Mouse (Mus musculus) lung, postnatal 4 days (tissue): ENCODE results near the gene Dnah11.
A peak's percentile ranks its signal among the peaks of the same experiment; 100 is the strongest.

ENCODE experiments used
- DNase-seq, 2 experiments: peaks; one replicate each; pipeline ENCODE4 v3.0.0; 2021

Dnah11 gene

DNA sequence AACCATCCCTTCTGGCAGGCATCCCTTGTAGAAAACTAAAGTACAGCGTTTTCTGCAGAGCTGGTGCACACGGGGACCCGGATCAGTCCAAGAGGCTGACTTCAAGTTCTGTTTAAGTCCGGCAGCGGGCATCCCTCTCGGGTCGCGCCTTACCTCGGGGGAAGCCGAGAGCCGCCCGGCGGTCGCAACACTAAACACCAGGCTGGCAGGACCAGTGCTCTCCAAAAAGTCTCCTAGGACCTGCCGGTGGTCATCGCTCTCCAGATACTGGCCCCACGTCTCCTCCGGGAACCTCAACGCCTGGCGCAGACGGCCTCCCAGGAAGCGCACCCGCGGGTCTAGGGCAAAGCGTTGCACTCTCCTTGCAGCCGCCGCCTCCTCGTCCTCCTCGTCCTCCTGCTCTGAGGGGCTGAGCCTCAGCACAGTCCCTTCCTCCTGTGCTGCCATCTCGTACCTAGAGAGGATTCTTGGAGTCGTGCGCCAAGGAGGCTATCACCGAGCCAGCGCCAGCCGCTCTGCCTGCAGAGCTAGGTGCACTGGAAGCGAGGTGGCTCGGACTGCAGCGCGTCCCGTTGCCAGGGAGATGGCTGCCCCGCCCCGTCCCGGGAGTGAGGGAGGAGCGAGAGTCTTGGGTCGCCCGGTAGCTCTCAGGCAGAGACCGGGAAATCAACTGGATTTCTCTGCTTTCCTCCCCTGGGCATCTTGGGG is at the start of gene Dnah11:
Dnah11 (minus strand) TSS at position 658 of the 708 bp plus-strand sequence.
- DNase-seq, result peak; percentile 75 to 80

DNA sequence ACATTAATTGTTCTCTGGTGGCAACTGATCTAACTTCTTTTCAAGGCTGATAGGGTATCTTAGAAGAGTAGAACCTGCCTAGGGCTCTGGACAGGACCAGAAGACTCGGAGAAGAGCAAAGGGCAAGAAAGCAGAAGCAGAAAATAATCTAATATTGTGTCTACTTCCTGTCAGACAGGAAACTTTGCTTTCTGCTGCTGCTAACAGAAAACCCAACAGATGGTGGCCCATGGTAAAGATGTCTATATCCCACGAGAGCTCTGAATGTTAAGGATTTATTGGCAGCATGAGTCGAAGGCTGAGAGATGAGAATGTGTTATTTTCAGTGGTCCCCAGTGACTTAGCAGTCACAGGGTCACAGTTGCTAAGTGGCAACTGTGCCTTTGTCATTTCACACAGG is 22.3 kb upstream of the Dnah11 start:
- no peak for DNase-seq

DNA sequence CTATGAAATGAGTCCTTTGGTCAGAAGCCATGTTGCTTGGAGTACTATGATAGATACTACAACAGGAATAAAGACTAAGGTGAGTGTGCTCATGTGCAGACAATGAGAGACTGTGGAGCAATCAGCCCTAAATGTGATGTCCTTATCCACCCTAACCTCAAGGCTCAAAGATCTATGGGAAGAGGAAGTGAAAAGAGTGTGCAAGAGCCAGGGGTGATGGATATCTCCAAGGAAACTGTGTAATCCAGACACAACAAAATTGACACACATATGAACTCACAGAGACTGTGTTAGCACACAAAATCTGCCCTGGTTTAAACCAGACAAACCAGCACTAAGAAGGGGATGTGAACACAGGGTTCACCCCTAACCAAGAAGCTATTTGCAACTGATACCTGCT is 21.2 kb upstream of the Dnah11 start:
- no peak for DNase-seq

DNA sequence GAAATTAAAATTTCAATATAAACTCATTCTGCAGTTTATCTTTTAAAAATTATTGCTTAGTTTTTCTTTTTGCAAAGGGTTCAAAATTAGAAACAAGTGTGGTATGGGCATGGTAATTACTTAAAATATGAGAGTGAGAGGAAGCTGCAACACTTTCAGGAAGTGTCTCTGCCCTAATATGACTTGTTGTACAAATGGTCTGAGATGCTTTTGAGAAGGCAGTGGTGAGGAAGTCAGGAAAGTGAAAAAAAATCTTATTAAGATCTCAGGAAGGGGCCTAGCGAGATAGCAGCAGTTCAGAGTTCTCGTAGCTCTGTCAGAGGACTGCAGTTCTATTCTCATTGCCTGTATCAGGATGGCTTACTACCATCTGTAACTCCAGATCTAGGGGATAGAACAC is 13.3 kb upstream of the Dnah11 start:
- DNase-seq, result no peak

DNA sequence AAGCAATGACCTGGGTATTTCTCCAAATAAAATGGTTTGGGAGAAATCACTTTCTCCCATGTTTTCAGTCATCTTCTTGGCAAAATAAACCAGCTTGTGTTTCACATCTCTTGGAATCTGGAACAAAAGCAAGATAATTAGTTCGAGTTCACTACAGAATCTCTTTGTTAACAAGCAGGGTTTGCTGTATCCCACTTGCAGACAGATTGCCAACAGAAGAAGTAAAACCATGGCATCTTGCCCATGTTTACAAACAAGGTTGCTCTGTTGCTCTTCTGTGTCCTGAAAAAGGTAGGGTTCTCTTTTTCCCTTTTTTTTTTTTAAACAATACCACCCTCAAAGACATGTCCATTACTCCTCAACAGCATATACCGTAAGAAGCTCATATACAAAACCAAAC is 2.3 kb downstream of the Dnah11 start:
- no peak for DNase-seq

DNA sequence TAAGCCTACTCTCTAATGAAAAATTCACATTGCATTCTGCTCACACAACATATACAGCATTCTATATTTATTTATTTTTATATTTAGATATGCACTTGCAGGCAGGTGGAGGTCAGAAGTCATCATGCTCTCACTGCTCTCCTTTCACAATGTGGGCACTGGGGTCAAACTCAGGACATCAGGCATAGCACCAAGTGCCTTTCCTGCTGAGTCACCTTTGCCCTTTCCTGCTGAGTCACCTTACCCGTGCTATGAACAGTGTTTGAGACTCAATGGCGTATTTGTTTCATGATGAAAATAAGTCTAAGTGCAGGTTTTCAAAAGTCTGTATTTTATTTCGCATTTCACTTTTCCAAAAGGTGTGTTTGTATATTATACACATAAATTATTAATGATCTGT is 9.3 kb downstream of the Dnah11 start:
- no peak for DNase-seq

DNA sequence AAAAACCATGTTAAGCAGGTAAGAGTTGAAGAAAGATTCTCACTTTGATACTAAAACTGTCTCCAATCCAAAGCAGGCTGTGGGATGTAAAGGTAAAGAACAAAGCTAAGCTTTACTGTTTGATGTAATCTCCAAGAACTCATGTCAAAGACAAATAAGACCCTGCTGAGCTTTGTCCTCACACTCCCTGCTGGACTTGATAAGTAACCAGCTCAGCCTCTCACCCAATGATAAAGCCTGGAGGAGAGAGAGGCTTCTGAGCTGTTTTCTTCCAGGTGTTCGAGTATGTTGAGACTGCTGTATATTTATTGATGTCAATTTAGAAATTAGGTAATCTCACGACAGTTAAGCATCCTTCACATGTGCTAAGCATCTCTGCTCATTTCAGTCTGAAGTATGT is 11.2 kb downstream of the Dnah11 start:
- no peak for DNase-seq

DNA sequence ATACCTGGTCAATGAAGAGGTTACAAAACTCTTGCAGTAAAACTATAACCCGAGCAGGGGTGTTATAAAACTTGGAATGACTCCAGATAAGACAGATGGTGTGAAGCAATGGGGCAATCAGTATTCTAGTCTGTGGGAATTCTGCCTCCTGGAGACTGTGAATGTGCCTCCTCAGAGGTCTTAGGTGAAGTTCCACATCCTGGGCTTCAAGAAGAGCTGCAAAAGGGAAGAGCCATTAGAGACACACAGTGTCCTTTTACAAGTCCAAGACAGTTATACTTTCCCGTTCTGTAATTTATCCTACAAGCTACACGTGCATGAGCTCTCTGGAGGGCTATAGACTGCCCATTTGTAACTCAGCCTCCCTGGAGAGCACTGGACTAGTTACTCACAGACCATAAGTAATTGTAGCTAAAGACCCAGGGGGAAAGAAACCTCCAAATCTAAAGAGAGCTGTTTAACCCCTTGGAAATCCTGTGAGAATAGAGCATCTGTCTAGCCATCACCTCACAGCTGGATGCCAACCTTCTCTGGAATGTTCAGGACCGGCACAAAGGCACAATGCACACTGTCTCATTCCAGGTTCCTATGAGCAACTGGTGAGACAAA is 11.9 kb downstream of the Dnah11 start:
- no peak for DNase-seq

DNA sequence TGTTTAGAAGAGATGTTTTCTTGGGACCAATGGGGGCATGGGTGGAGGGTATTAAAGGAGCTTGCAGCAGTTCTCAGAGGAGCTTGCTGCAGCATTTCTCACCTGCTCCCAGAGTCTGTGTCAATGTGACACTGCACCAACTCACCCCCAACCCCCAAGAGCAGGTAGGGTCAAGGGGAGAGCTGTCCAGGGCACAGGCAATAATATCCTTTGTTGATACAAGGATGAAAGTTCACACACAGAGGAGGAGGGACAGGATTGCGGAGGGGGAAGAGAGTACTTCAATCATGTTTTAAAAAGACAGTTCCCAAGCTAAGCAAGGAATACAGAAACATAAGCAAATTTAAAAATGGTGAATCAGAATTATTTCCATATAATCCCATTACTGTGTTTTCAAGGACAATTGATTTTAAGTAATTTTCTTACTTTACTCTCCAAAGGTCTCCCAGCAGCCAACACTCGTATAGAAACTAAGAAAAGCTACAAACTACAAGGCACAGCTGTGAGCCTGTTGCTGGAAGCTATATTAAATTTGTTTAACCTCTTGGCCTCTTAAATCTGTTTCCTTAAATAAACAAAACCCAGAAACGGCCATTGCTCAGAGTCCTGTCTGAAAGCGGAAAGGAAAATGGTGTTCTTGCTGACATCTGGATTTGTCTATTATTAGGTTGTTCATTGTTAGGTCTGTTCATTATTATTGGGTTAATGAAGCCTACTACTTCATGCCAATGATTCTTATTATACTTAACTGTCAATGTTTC is 12.5 kb downstream of the Dnah11 start:
- DNase-seq, result no peak

DNA sequence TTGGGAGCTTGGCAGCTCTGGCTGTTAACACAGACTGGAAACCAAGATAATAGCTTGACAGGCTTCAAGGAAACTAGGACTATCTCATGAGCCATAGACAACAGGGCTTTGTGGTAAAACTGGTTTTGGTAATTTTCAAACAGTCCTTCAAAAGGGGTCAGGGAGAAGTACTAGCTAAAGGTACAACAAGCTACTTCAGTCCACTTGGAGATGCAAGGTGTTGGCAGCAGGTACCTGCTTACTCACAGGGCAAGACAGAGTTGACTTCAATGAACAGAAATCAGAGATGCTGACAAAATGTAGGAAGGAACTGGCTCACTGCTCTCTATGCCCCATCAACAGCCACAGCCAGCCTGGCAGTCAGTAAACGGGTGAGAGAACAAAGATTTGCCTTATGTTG is 14.1 kb downstream of the Dnah11 start:
- DNase-seq, result no peak

DNA sequence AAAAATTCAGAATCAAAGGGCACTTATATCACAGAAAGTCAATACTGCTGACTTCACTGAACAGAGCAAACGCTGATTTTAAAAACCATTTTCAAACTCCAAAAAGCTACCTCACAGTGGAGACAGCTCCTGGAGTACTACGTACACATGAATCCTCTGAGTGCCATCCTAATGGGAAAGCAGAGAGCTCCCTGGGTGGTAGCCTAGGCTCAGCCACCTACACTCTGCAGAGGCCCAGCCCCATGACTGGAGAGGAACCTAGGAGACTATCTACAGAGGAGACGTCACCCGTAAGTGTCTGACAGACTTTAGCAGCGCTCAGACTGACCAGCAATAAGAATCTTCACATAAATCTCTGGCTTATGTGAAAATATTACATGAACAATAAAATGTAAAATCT is 21.1 kb downstream of the Dnah11 start:
- DNase-seq, result no peak

DNA sequence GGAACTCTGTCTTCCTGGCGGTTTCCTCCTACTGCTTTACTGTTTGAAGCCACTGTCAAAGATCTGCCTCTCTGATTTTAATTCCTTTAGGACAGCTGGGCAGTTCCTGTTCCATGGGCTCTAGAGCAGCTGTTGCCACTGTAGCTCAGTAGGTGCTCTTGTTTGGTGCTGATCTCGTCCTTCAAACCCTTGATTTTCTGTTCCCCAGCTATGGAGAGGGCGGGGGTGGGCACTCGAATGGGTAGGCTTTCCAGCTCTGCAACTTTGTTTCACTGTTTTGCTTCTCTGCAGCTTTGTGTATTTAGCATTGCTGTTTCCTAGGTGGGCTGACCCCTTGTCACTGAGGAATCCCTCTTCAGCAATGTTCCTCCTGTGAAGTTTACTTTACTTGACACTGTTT is 34.1 kb downstream of the Dnah11 start:
- no peak for DNase-seq

DNA sequence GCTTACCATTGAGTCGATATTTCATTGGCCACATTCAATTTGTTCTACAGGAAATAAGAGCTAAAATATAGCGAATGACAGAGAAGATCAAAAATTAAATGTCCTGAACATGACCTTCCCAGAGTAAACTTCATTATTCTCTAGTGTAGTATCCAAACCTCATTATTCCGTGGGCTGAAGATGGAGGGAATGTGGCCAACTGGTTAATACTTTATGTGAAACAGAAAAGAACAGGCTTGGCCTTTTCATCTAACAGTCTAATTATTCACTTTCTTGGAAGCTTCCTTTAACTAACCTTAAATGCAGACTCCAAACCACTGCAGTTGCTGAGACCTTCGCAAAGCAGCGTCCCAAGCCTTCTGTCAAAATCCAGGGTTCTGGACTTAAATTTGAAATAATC is 41.9 kb downstream of the Dnah11 start:
- no peak for DNase-seq

DNA sequence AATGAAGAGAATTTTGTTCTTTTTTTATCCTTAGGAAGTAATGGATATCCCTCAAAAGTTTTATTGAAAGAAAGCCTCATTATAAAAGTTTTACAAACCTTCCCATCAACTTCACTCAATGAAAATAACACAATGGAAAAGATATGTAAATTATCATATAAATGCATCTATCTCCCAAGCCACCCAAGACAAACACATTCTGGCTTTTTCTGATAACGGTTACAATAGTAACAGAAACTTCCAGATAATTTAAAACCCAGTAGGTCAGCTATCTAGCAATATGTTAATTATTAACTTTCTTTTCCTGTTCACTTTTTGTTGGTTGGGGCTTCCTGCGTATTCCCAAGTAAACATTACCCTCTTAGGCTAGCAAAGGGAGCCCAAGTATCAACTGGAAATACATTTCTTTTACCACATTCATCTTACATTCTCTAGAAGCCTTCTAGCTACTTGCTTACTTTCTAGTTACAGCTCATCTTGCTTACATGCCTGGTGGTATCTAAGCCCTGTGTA is 51.3 kb downstream of the Dnah11 start:
- DNase-seq, result no peak

DNA sequence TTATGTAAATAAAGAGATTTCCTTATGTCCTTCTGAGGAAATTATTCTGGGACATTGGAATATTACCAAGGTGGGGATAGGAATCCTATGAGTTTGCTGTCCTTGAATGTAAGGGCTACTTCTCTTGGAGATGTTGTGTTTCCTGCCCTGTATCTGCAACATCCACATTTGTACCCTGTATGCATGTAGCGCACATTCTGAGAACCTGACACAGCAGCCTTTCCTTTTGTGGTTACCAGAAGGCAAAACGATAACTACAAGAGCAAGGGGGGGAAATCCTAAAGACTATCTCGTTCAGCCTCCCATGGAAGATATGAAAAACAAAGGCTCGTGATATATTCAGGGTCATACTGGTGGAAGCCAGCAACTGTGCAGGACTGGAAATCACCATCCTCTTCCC is 70.7 kb downstream of the Dnah11 start:
- no peak for DNase-seq

DNA sequence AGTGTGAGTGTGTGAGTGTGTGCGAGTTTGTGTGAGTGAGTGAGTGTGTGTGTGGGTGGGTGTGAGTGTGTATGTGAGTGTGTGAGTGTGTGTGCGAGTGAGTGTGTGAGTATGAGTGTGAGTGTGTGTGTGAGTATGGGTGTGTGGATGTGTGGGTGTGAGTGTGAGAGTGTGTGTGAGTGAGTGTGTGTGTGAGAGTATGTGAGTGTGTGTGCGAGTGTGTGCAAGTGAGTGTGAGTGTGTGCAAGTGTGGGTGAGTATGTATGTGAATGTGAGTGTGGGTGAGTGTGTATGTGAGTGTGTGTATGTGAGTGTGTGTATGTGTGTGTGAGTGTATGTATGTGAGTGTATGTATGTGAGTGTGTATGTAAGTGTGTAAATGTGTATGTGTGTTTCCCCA is 79.2 kb downstream of the Dnah11 start:
- no peak for DNase-seq

DNA sequence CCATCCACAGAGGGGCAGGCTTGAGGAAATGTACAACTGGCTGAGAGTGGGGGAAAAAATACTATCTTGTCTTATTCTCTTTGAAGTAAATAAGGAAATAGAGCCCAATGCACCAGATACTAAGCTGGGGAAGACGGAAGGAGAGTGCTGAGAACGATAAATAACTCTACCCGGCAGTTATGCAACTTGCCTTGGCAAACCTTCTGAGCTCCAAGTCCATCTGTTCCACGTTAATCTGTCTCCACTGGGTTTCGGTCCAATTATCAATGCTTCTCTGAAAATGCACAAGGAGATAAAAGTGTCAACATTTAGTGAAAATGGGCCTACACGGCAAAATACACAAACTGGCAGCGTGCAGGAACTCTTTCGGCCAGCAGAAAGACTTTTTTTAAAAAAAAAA is 86.2 kb downstream of the Dnah11 start:
- no peak for DNase-seq

DNA sequence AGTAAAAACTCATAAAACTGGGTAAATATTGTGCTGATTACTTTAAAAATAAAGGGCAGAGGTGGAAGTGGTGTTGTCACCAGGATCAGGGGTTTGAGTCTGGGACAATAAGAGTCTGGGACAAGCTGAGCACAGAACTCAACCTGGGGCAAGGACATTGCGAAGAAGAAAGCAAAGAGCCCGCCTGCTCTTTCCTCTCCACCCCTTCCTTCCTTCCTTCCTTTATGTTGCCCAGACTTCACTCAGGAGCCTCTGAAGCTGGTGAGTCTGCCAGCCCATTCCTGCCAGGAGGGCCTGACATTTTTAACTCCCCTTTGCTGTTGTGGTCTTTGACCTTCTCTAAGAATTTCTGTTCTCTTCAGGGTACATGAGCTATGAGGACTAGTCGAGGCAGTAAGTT is 86.9 kb downstream of the Dnah11 start:
- peak; percentile 4 to 23 for DNase-seq

DNA sequence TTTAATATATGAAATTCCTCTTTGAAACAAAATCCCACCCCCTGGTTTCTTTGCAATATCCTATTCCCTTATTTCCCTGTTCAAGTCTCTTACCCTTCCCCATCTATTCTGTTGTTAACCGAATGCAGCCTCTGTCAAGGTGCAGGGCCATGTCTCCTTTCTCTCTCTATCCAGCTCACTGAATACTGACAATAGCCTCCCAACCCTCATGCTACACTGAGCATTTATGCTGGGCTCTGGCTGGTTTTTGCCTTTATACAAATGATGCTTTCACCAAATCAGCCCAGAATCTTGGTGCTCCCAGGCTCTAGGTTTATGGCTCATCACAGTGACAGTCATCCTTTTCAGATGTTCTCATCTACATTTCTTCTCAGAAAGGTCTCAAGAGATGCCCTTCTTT is 91.1 kb downstream of the Dnah11 start:
- no peak for DNase-seq

DNA sequence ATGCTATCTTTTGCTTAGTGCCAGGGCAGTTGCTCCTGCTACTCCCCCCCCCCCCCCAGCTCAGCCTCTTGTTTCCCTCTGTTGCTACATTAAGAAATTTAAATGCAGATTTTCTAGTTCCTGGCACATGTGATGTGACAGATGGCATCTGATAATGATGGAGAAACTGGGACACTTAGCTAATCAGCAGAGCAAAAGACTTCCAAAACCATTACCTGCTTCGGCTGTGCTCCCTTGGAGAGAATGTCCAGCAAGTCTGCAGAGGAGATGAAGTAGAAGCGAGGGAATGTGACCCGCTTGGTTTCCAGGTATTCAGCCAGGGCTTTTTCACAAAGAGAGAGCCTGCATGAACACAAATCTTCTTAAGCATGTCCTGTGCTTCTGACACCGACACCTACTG is 94.3 kb downstream of the Dnah11 start:
- no peak for DNase-seq

DNA sequence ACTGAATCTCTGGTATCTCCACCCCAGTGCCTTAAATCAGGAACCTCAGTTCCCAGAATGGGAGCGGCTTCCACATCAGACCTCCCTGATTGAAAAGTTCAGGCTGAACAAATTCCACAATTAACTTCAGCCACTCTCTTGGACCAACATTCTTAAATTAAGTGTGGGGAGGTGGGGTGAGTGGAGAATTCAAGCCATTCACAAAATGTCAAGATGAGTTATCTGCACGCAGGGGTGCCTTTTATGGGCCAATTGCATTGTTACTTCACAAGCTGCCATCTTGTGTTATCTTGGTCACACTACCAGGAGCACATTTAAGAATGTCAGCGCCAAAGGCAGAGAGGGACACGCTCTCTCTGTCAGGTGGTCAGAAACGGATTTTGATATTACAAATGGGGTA is 99.1 kb downstream of the Dnah11 start:
- no peak for DNase-seq

DNA sequence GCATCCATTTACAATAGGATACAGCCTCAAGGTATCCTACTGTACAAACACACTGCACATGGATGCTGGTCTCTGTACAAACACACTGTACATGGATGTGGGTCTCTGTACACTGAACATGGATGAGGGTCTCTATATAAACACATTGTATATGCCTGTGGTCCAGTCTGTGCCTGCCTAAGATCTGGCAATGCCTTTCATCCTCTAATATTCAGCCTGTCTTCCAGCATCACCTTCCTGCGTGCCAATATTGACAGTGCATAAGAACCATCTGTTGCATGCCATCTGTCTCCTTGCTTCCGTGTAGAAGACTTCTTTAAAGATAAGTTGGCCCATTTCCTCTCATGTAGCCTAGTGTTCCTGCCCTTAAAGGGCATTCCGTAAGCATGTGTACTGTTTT is 100.6 kb downstream of the Dnah11 start:
- DNase-seq, result no peak

DNA sequence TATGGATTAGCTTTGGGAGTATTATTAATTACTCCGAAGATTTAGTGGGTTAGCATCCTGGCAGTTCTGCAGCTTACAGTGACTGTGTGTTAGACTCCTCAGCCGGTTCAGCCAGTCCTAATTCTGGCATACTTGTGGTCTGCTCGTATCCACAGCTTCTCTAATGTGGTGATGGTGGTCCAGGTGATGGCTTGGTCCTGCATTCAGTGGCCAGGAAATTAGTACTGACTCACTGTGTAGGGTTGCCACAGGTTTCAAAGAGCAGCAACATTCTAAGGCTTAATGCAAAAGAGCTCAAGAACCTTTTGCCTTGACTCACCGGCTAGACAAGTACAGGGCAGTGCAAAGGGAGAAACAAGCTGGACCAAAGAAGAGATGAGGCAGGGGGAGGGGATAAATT is 103.9 kb downstream of the Dnah11 start:
- DNase-seq, result no peak

DNA sequence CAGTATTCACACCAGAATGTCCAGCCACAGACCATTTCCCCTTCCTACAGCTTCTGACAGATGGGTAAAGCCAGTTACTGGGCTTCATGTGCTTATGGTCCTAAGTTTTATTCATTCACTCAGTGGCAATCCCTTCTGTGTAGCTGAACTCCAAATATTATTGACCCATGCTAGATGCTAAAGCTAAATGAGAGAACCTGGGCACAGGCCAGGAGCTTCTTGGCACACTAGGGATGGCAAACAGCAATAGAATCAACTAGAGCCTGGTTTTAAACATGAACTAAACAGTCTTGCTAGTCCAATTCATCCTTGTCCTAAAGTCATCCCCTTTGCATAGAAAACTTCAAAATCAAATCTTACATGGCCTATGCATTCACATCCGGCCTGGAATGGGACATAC is 113.6 kb downstream of the Dnah11 start:
- DNase-seq, result no peak
